Mouse (Mus musculus) urinary bladder, adult 2 months (tissue): ENCODE results near the gene Nt5c2. TPM values are rescaled to one million over a fixed set of nuclear protein-coding genes. Genes with fewer than 3 reads are reported as not detected.

Source experiments
- DNase-seq: peaks from one replicate; pipeline ENCODE4 v3.0.0; 2022; ENCODE audit warnings: low spot score
- polyA plus RNA-seq: library from polyadenylated mRNA; depleted of rRNA; stranded (reverse); fragments of >200 nt; gene quantifications from 2 replicates; pipeline ENCODE4 v1.2.3, GENCODE M21; 2012

The Nt5c2 gene
- polyA plus RNA-seq, 1 experiment = 36.3 TPM

GRCm38 (mm10) chr19:46889666-46890065, 125.3 kb downstream of the Nt5c2 start:
- peak; percentile 12 for DNase-seq

- no peak for DNase-seq
Measured at GRCm38 (mm10) chr19:46887811-46888527, 127.0 kb downstream of the Nt5c2 start.

- peak; percentile 17 for DNase-seq
Measured at GRCm38 (mm10) chr19:46886826-46887225, 128.1 kb downstream of the Nt5c2 start.

GRCm38 (mm10) chr19:46885365-46885764, 129.6 kb downstream of the Nt5c2 start:
- DNase-seq = no peak

- no peak for DNase-seq
Measured at GRCm38 (mm10) chr19:46879876-46880275, 135.1 kb downstream of the Nt5c2 start.

- DNase-seq = no peak
Measured at GRCm38 (mm10) chr19:46878346-46878745, 136.6 kb downstream of the Nt5c2 start.

- no peak for DNase-seq
Measured at GRCm38 (mm10) chr19:46877886-46878285, 137.1 kb downstream of the Nt5c2 start.

- DNase-seq = peak; percentile 79
Measured at GRCm38 (mm10) chr19:46875790-46876189, 139.2 kb downstream of the Nt5c2 start.

- DNase-seq = no peak
Measured at GRCm38 (mm10) chr19:46873924-46874323, 141.0 kb downstream of the Nt5c2 start.

GRCm38 (mm10) chr19:46871651-46872050, 143.3 kb downstream of the Nt5c2 start:
- no peak for DNase-seq

- DNase-seq = no peak
Measured at GRCm38 (mm10) chr19:46871096-46871495, 143.9 kb downstream of the Nt5c2 start.

GRCm38 (mm10) chr19:46869526-46869925, 145.4 kb downstream of the Nt5c2 start:
- DNase-seq = peak; percentile 69

- DNase-seq = no peak
Measured at GRCm38 (mm10) chr19:46869049-46869448, 145.9 kb downstream of the Nt5c2 start.

GRCm38 (mm10) chr19:46865381-46865780, 149.6 kb downstream of the Nt5c2 start:
- no peak for DNase-seq

- DNase-seq = no peak
Measured at GRCm38 (mm10) chr19:46864731-46865331, 150.1 kb downstream of the Nt5c2 start.

- DNase-seq = no peak
Measured at GRCm38 (mm10) chr19:46864079-46864478, 150.9 kb downstream of the Nt5c2 start.

GRCm38 (mm10) chr19:46863236-46863927, 151.6 kb downstream of the Nt5c2 start:
- no peak for DNase-seq

- no peak for DNase-seq
Measured at GRCm38 (mm10) chr19:46862556-46862955, 152.4 kb downstream of the Nt5c2 start.

- DNase-seq = no peak
Measured at GRCm38 (mm10) chr19:46858200-46858599, 156.8 kb downstream of the Nt5c2 start.

GRCm38 (mm10) chr19:46857277-46857989, 157.5 kb downstream of the Nt5c2 start:
- DNase-seq = no peak

- DNase-seq = no peak
Measured at GRCm38 (mm10) chr19:46856780-46857179, 158.2 kb downstream of the Nt5c2 start.

GRCm38 (mm10) chr19:46856232-46856631, 158.7 kb downstream of the Nt5c2 start:
- no peak for DNase-seq
